ENCODE assay signal across 7 mouse cellular contexts in genomic region chr3:66982181-66982911, GRCm38 (mm10). TPM values are rescaled to one million over a fixed set of nuclear protein-coding genes. Genes with fewer than 3 reads are reported as not detected.
DNase-seq lines count a peak whose midpoint lies in the region; ATAC-seq and TF ChIP-seq lines count a peak whose summit lies in the region.

No protein-coding gene starts in this region.

- H3K4me2 ChIP-seq in heart, embryonic 14.5 days (ENCODE audit: low read length) = peak overlapping the region; percentile 94
- H3K4me2 ChIP-seq in myocyte (ENCODE audit: low read depth) = peak overlapping the region; percentile 62

- H3K9ac ChIP-seq in heart, embryonic 14.5 days (ENCODE audit: low read length) = no peak overlapping the region

- ATAC-seq in heart, embryonic 14.5 days (ENCODE audit: insufficient number of reproducible peaks, insufficient read depth, low FRiP score, low read depth) = no peak

- peak overlapping the region; percentile 82 for H3ac ChIP-seq in myocyte (ENCODE audit: control insufficient read depth, insufficient read length)

- peaks cover 10% of the 10 kb centered on the region for H3K4me1 ChIP-seq in testis, adult 2 months (ENCODE audit: control insufficient read depth, insufficient read depth, low read length)
- H3K4me1 ChIP-seq in heart, embryonic 14.5 days (ENCODE audit: control insufficient read depth in 2 of 2, insufficient read depth in 2 of 2, low read length in 2 of 2) = peaks cover 12 to 25% of the 10 kb centered on the region in 2 experiments; a peak in 3 of 4 replicates

- DNase-seq in testis, postnatal 14 days (ENCODE audit: low spot score) = no peak
- DNase-seq in brain, embryonic 14.5 days (ENCODE audit: low read depth) = peak; percentile 77
- DNase-seq in kidney, postnatal 10 days = peak; percentile 41
- DNase-seq in urinary bladder, postnatal 25 days (ENCODE audit: low spot score) = no peak

- 1% methylated on average over 29 of the region's 29 CpGs for WGBS in heart, embryonic 14.5 days

- no peak for TF ChIP-seq POLR2A in testis, adult 2 months (IDR thresholded peaks at IDR 0.05; ENCODE audit: control insufficient read depth, low read depth, low read length)
- TF ChIP-seq POLR2A in brain, embryonic 14.5 days (IDR thresholded peaks at IDR 0.05; ENCODE audit: borderline replicate concordance, extremely low read depth, insufficient read depth, insufficient read length, poor library complexity, severe bottlenecking) = no peak
- peak; percentile 25 for TF ChIP-seq POLR2A in myocyte (IDR thresholded peaks at IDR 0.05; ENCODE audit: insufficient read length, low read depth)

- no peaks in the 10 kb centered on the region for H3K36me3 ChIP-seq in testis, adult 2 months (ENCODE audit: control insufficient read depth, insufficient read depth, low read length)
- no peaks in the 10 kb centered on the region for H3K36me3 ChIP-seq in heart, embryonic 14.5 days (ENCODE audit: control insufficient read depth, insufficient read depth, low read length)
- no peaks in the 10 kb centered on the region for H3K36me3 ChIP-seq in myocyte (ENCODE audit: control insufficient read depth, insufficient read depth)

- H3K27me3 ChIP-seq in testis, adult 2 months (ENCODE audit: control insufficient read depth, insufficient read depth, low read length) = peaks cover 19% of the 10 kb centered on the region
- H3K27me3 ChIP-seq in heart, embryonic 14.5 days (ENCODE audit: control insufficient read depth, insufficient read depth, low read length) = peaks cover 66% of the 10 kb centered on the region
- H3K27me3 ChIP-seq in myocyte (ENCODE audit: control insufficient read depth, insufficient read depth, insufficient read length) = no peaks in the 10 kb centered on the region

- H3K4me3 ChIP-seq in testis, adult 2 months (ENCODE audit: control insufficient read depth, low read depth, low read length) = peak overlapping the region; percentile 28; the same call in 1 of the 2 replicates
- peak overlapping the region; percentile 36 to 58 for H3K4me3 ChIP-seq in heart, embryonic 14.5 days (ENCODE audit: control insufficient read depth in 1 of 2, insufficient read depth in 1 of 2, low read depth in 1 of 2, low read length in 2 of 2)
- H3K4me3 ChIP-seq in myocyte = peak overlapping the region; percentile 93

- H3K9me3 ChIP-seq in heart, embryonic 14.5 days (ENCODE audit: control insufficient read depth, low read length) = no peaks in the 10 kb centered on the region

- H3K79me2 ChIP-seq in myocyte (ENCODE audit: control insufficient read depth, insufficient read depth) = peaks cover 75% of the 10 kb centered on the region

- no peak for TF ChIP-seq CTCF in testis, adult 2 months (IDR thresholded peaks at IDR 0.05; ENCODE audit: control insufficient read depth, insufficient read depth, insufficient replicate concordance, low read depth, low read length)
- TF ChIP-seq CTCF in brain, embryonic 14.5 days (IDR thresholded peaks at IDR 0.05; ENCODE audit: borderline replicate concordance, extremely low read depth, insufficient read depth, insufficient read length) = no peak

- H3K27ac ChIP-seq in testis, adult 2 months (ENCODE audit: control insufficient read depth, insufficient read depth, low read depth, low read length) = no peak overlapping the region
- no peak overlapping the region for H3K27ac ChIP-seq in heart, embryonic 14.5 days (replicated peaks in 1 of 2; ENCODE audit: control insufficient read depth in 1 of 2, insufficient read depth in 1 of 2, low read depth in 2 of 2, low read length in 2 of 2)

TF ChIP-seq in myocyte, 11 proteins besides CTCF, POLR2A, EP300 and RAD21:
- peak in 2 of 3 experiments; percentile 16 for TF ChIP-seq MYOD1 (IDR thresholded peaks at IDR 0.05; ENCODE audit: control insufficient read depth in 1 of 3, insufficient read length in 2 of 3, low read depth in 2 of 3)
- peak in 1 of 3 experiments; percentile 27 for TF ChIP-seq MYOG (IDR thresholded peaks at IDR 0.05; ENCODE audit: control insufficient read depth in 1 of 3, insufficient read depth in 1 of 3, insufficient read length in 2 of 3, low read depth in 2 of 3)
- TF ChIP-seq SRF (IDR thresholded peaks at IDR 0.05; ENCODE audit: control insufficient read depth, insufficient read length, low read depth) = no peak

RNA-seq across cellular contexts. Expression of gene Shox2, which starts 0.8 kb away (rescaled TPM):
- 0.09 and 0.10 TPM in 2 replicates for polyA plus RNA-seq in testis, adult 2 months (2012; rRNA removed)
- 36.1 and 57.3 TPM in 2 replicates for polyA plus RNA-seq in brain, embryonic 14.5 days (2012; rRNA removed)
- 3.4 and 11.3 TPM in 2 replicates for polyA plus RNA-seq in heart, embryonic 14.5 days (2014; fragmentation: Nextera tagmentation; extraction: Ambion mirVana)
- 14.9 TPM for polyA plus RNA-seq in myocyte (2012; fragmentation: generic; extraction: Trizol)

RNA-seq across cellular contexts. Expression of gene Rsrc1, which starts 1.2 kb away (rescaled TPM):
- polyA plus RNA-seq in testis, adult 2 months (2012; rRNA removed) = 14.3 and 14.9 TPM in 2 replicates
- 13.7 and 24.0 TPM in 2 replicates for polyA plus RNA-seq in brain, embryonic 14.5 days (2012; rRNA removed)
- 23.6 and 27.0 TPM in 2 replicates for polyA plus RNA-seq in heart, embryonic 14.5 days (2014; fragmentation: Nextera tagmentation; extraction: Ambion mirVana)
- 12.9 TPM for polyA plus RNA-seq in myocyte (2012; fragmentation: generic; extraction: Trizol)

Comparison
In these comparisons a context has a peak if more than half of its experiments do, and no peak if none do; other contexts are left out.
1. H3K4me3 ChIP-seq: peak in every context shown above with its lines; median percentile 93 in myocyte; 47 in heart, embryonic 14.5 days; 28 in testis, adult 2 months.
2. DNase-seq: peak in brain, embryonic 14.5 days (single experiment) and kidney, postnatal 10 days (single experiment); none in testis, postnatal 14 days (single experiment) and urinary bladder, postnatal 25 days (single experiment).